Mouse (Mus musculus) liver, embryonic 11.5 days (tissue): Measurements from ENCODE around the gene Gm9821. TPM values are rescaled to one million over a fixed set of nuclear protein-coding genes. Genes with fewer than 3 reads are reported as not detected.

ENCODE experiments used
- ATAC-seq: fragments of 200-750 bp; cut with Nextera tagmentation; replicated peaks from 2 replicates; pipeline ENCODE4 v1.8.0; 2017; ENCODE audit warnings: moderate number of reproducible peaks, mild to moderate bottlenecking, moderate TSS enrichment, moderate library complexity; ENCODE audit not compliant: low FRiP score
- DNase-seq: peaks from one replicate; pipeline ENCODE4 v3.0.0-alpha.2; 2017; ENCODE audit warnings: low spot score
- H3K27ac ChIP-seq: fragments of 300-500 bp; sonication (generic); 2 replicates; pipeline ENCODE4 v1.5.1; 2014; ENCODE audit warnings: mild to moderate bottlenecking, low read depth, low read length, control low read depth
- H3K27me3 ChIP-seq: fragments of 300-500 bp; sonication (generic); replicated peaks from 2 replicates; pipeline ENCODE4 v1.6.1; 2014; ENCODE audit warnings: low read length, mixed read lengths; ENCODE audit not compliant: control insufficient read depth, insufficient read depth
- H3K36me3 ChIP-seq: fragments of 300-500 bp; sonication (generic); 2 replicates; pipeline ENCODE4 v1.6.1; 2014; ENCODE audit warnings: mild to moderate bottlenecking, low read length, moderate library complexity, mixed read lengths; ENCODE audit not compliant: control insufficient read depth, insufficient read depth
- H3K4me1 ChIP-seq: fragments of 300-500 bp; sonication (generic); replicated peaks from 2 replicates; pipeline ENCODE4 v1.6.1; 2014; ENCODE audit warnings: low read length, mixed read lengths; ENCODE audit not compliant: control insufficient read depth, insufficient read depth
- H3K4me2 ChIP-seq: fragments of 300-500 bp; sonication (generic); 2 replicates; pipeline ENCODE4 v1.6.1; 2014; ENCODE audit warnings: mild to moderate bottlenecking, control low read depth, moderate library complexity
- H3K4me3 ChIP-seq: fragments of 300-500 bp; sonication (generic); 2 replicates; pipeline ENCODE4 v1.5.1; 2014; ENCODE audit warnings: low read depth, low read length, control low read depth
- H3K9ac ChIP-seq: fragments of 300-500 bp; sonication (generic); 2 replicates; pipeline ENCODE4 v1.6.1; 2014; ENCODE audit warnings: low read depth, low read length, control low read depth
- H3K9me3 ChIP-seq: fragments of 300-500 bp; sonication (generic); 2 replicates; pipeline ENCODE4 v1.6.1; 2016; ENCODE audit warnings: low read length, inconsistent platforms, mixed read lengths; ENCODE audit not compliant: control insufficient read depth
- WGBS: fragments of 180-500 bp; shearing (Covaris S2); extraction: QIAGEN DNeasy Blood & Tissue Kit; methylation state at CpG from one replicate; pipeline ENCODE4 v1.1.7; 2014; 5-methylcytosine and 5-hydroxymethylcytosine counted together
- polyA plus RNA-seq: library from polyadenylated mRNA; unstranded; fragments of >200 nt; fragmentation: Nextera tagmentation; extraction: Ambion mirVana; gene quantifications from 2 replicates; pipeline ENCODE4 v1.2.1, GENCODE M21; 2014

Gene Gm9821
- polyA plus RNA-seq, 1 experiment from 2014 or later = 4.8 TPM

- ATAC-seq = no peak
- Histone ChIP-seq H3K4me1 (peaks cover 31% of the 10 kb centered on the region), H3K27me3 (peaks cover 5% of the 10 kb centered on the region), H3K9me3 (no peaks in the 10 kb centered on the region), H3K9ac (peak overlapping the region; percentile 49), H3K36me3 (no peaks in the 10 kb centered on the region), H3K4me3 (peak overlapping the region; percentile 97), H3K4me2 (peak overlapping the region; percentile 95), H3K27ac (peak overlapping the region; percentile 65; the same call in 1 of the 2 replicates)
- 6% methylated on average over 20 of the region's 20 CpGs for WGBS
- no peak for DNase-seq
Observed at GRCm38 (mm10) chr2:91965417-91965816, 19.9 kb downstream of the Gm9821 start.

- Histone ChIP-seq H3K27me3 (peaks cover 14% of the 10 kb centered on the region), H3K36me3 (no peaks in the 10 kb centered on the region), H3K27ac (no peak overlapping the region), H3K4me1 (peaks cover 29% of the 10 kb centered on the region), H3K9ac (no peak overlapping the region), H3K4me2 (no peak overlapping the region), H3K9me3 (no peaks in the 10 kb centered on the region), H3K4me3 (no peak overlapping the region)
- DNase-seq (no peak), ATAC-seq (no peak)
- WGBS = 76% methylated on average over 5 of the region's 5 CpGs
Observed at GRCm38 (mm10) chr2:91966367-91966766, 20.9 kb downstream of the Gm9821 start.

GRCm38 (mm10) chr2:91967962-91968361, 22.5 kb downstream of the Gm9821 start:
- Histone ChIP-seq H3K36me3 (no peaks in the 10 kb centered on the region), H3K9ac (no peak overlapping the region), H3K4me1 (peaks cover 19% of the 10 kb centered on the region), H3K9me3 (no peaks in the 10 kb centered on the region), H3K4me3 (no peak overlapping the region), H3K27ac (peak overlapping the region; percentile 27; the same call in 1 of the 2 replicates), H3K4me2 (no peak overlapping the region), H3K27me3 (peaks cover 27% of the 10 kb centered on the region)
- no peak for ATAC-seq
- DNase-seq = no peak
- 45% methylated on average over 11 of the region's 11 CpGs for WGBS

- H3K9ac ChIP-seq = no peak overlapping the region
- H3K4me1 ChIP-seq = peaks cover 19% of the 10 kb centered on the region
- no peak overlapping the region for H3K4me3 ChIP-seq
- H3K36me3 ChIP-seq = no peaks in the 10 kb centered on the region
- H3K27me3 ChIP-seq = peaks cover 62% of the 10 kb centered on the region
- H3K4me2 ChIP-seq = 0 out of 2 replicates have a peak overlapping the region, but pooled peaks have one; percentile 16
- ATAC-seq (no peak), DNase-seq (no peak)
- no peaks in the 10 kb centered on the region for H3K9me3 ChIP-seq
- 21% methylated on average over 21 of the region's 21 CpGs for WGBS
- peak overlapping the region; percentile 49; the same call in 1 of the 2 replicates for H3K27ac ChIP-seq
Observed at GRCm38 (mm10) chr2:91971231-91972097, 26.0 kb downstream of the Gm9821 start.

- no peak; the same call in 1 of the 2 replicates for ATAC-seq
- DNase-seq = no peak
- no peak overlapping the region for H3K4me2 ChIP-seq
- no peak overlapping the region for H3K9ac ChIP-seq
- no peak overlapping the region for H3K27ac ChIP-seq
- H3K4me3 ChIP-seq = no peak overlapping the region
- no peaks in the 10 kb centered on the region for H3K36me3 ChIP-seq
- 28% methylated on average over 13 of the region's 13 CpGs for WGBS
- H3K9me3 ChIP-seq = no peaks in the 10 kb centered on the region
- peaks cover 19% of the 10 kb centered on the region for H3K4me1 ChIP-seq
- H3K27me3 ChIP-seq = peaks cover 69% of the 10 kb centered on the region
Observed at GRCm38 (mm10) chr2:91972121-91972566, 26.6 kb downstream of the Gm9821 start.

GRCm38 (mm10) chr2:91973416-91974135, 28.1 kb downstream of the Gm9821 start:
- Histone ChIP-seq H3K36me3 (no peaks in the 10 kb centered on the region), H3K9me3 (no peaks in the 10 kb centered on the region), H3K9ac (no peak overlapping the region), H3K4me1 (peaks cover 27% of the 10 kb centered on the region), H3K4me2 (no peak overlapping the region), H3K4me3 (no peak overlapping the region), H3K27me3 (peaks cover 83% of the 10 kb centered on the region), H3K27ac (no peak overlapping the region)
- no peak for DNase-seq
- no peak for ATAC-seq
- 47% methylated on average over 7 of the region's 7 CpGs for WGBS

GRCm38 (mm10) chr2:91975581-91976541, 30.4 kb downstream of the Gm9821 start, which contains the start of gene Dgkz:
TSS of gene Dgkz (minus strand) at chr2:91975864.
- DNase-seq = no peak
- Histone ChIP-seq H3K4me1 (peaks cover 31% of the 10 kb centered on the region), H3K36me3 (no peaks in the 10 kb centered on the region), H3K4me3 (peak within 1 kb of the TSS; percentile 46), H3K9ac (0 out of 2 replicates have a peak within 1 kb of the TSS, but pooled peaks have one; percentile 2), H3K4me2 (peak within 1 kb of the TSS; percentile 69), H3K9me3 (no peaks in the 10 kb centered on the region), H3K27me3 (peaks cover 86% of the 10 kb centered on the region), H3K27ac (no peak within 1 kb of the TSS)
- 3% methylated on average over 75 of the region's 79 CpGs for WGBS
- ATAC-seq = 0 out of 2 replicates have a peak, but pooled peaks have one; percentile 29

- H3K4me2 ChIP-seq = no peak overlapping the region
- DNase-seq (no peak), ATAC-seq (no peak)
- H3K9ac ChIP-seq = no peak overlapping the region
- 54% methylated on average over 4 of the region's 4 CpGs for WGBS
- no peak overlapping the region for H3K27ac ChIP-seq
- peaks cover 23% of the 10 kb centered on the region for H3K4me1 ChIP-seq
- no peaks in the 10 kb centered on the region for H3K9me3 ChIP-seq
- no peak overlapping the region for H3K4me3 ChIP-seq
- H3K36me3 ChIP-seq = no peaks in the 10 kb centered on the region
- H3K27me3 ChIP-seq = peaks cover 68% of the 10 kb centered on the region
Observed at GRCm38 (mm10) chr2:91977960-91978359, 32.5 kb downstream of the Gm9821 start.
